Mouse (Mus musculus): Measurements from ENCODE around the gene C2cd4a. TPM values are rescaled to one million over a fixed set of nuclear protein-coding genes. Genes with fewer than 3 reads are reported as not detected.

The C2cd4a gene
- 0.42 and 0.61 TPM in 2 replicates for polyA plus RNA-seq (2014; fragmentation: Nextera tagmentation; extraction: Ambion mirVana)

- Histone ChIP-seq H3K4me1 (ENCODE audit: control insufficient read depth, insufficient read depth, low read length) (no peaks in the 10 kb centered on the region), H3K27ac (replicated peaks; ENCODE audit: low read depth, low read length) (no peak within 1 kb of the TSS), H3K27me3 (ENCODE audit: control insufficient read depth, insufficient read depth, low read length) (peaks cover 46% of the 10 kb centered on the region), H3K4me2 (ENCODE audit: low read length) (peak within 1 kb of the TSS; percentile 69), H3K9ac (replicated peaks; ENCODE audit: low read length) (peak within 1 kb of the TSS; percentile 43; the same call in 1 of the 2 replicates), H3K36me3 (ENCODE audit: control insufficient read depth, insufficient read depth, low read length) (no peaks in the 10 kb centered on the region), H3K9me3 (ENCODE audit: control insufficient read depth, low read length) (no peaks in the 10 kb centered on the region), H3K4me3 (replicated peaks; ENCODE audit: low read depth, low read length) (peak within 1 kb of the TSS; percentile 51)
- 3% methylated on average over 20 of the region's 20 CpGs for WGBS
- DNase-seq (peak; percentile 51), ATAC-seq (ENCODE audit: low FRiP score, low TSS enrichment) (no peak)
Observed at GRCm38 (mm10) chr9:67832046-67832605, at the start of gene C2cd4a. C2cd4a (minus strand) TSS chr9:67832330.

GRCm38 (mm10) chr9:67878197-67878769, 46.2 kb upstream of the C2cd4a start:
- Histone ChIP-seq H3K36me3 (ENCODE audit: control insufficient read depth, insufficient read depth, low read length) (peaks cover 16% of the 10 kb centered on the region; the same call in 1 of the 2 replicates), H3K27me3 (ENCODE audit: control insufficient read depth, insufficient read depth, low read length) (no peaks in the 10 kb centered on the region), H3K4me1 (ENCODE audit: control insufficient read depth, insufficient read depth, low read length) (no peaks in the 10 kb centered on the region), H3K9me3 (ENCODE audit: control insufficient read depth, low read length) (no peaks in the 10 kb centered on the region), H3K4me2 (ENCODE audit: low read length) (no peak overlapping the region), H3K4me3 (replicated peaks; ENCODE audit: low read depth, low read length) (no peak overlapping the region), H3K27ac (replicated peaks; ENCODE audit: low read depth, low read length) (no peak overlapping the region), H3K9ac (replicated peaks; ENCODE audit: low read length) (no peak overlapping the region)
- ATAC-seq (ENCODE audit: low FRiP score, low TSS enrichment), result no peak
- WGBS, result 93% methylated on average over 11 of the region's 11 CpGs
- DNase-seq, result no peak

GRCm38 (mm10) chr9:67877081-67877718, 45.1 kb upstream of the C2cd4a start:
- no peak for ATAC-seq (ENCODE audit: low FRiP score, low TSS enrichment)

GRCm38 (mm10) chr9:67875337-67875736, 43.2 kb upstream of the C2cd4a start:
- no peaks in the 10 kb centered on the region for H3K9me3 ChIP-seq (ENCODE audit: control insufficient read depth, low read length)
- no peaks in the 10 kb centered on the region for H3K4me1 ChIP-seq (ENCODE audit: control insufficient read depth, insufficient read depth, low read length)
- H3K4me3 ChIP-seq (replicated peaks; ENCODE audit: low read depth, low read length), result no peak overlapping the region
- H3K36me3 ChIP-seq (ENCODE audit: control insufficient read depth, insufficient read depth, low read length), result peaks cover 8% of the 10 kb centered on the region; the same call in 1 of the 2 replicates
- no peak overlapping the region for H3K4me2 ChIP-seq (ENCODE audit: low read length)
- no peak overlapping the region for H3K9ac ChIP-seq (replicated peaks; ENCODE audit: low read length)
- no peaks in the 10 kb centered on the region for H3K27me3 ChIP-seq (ENCODE audit: control insufficient read depth, insufficient read depth, low read length)
- DNase-seq (peak; percentile 58), ATAC-seq (ENCODE audit: low FRiP score, low TSS enrichment) (no peak)
- no peak overlapping the region for H3K27ac ChIP-seq (replicated peaks; ENCODE audit: low read depth, low read length)
- WGBS, result 51% methylated on average over 2 of the region's 2 CpGs

More at GRCm38 (mm10) chr9:67877081-67877718, 45.1 kb upstream of the C2cd4a start:
- Histone ChIP-seq H3K4me1 (ENCODE audit: control insufficient read depth, insufficient read depth, low read length) (no peaks in the 10 kb centered on the region), H3K27ac (replicated peaks; ENCODE audit: low read depth, low read length) (no peak overlapping the region), H3K4me3 (replicated peaks; ENCODE audit: low read depth, low read length) (no peak overlapping the region), H3K9ac (replicated peaks; ENCODE audit: low read length) (no peak overlapping the region), H3K36me3 (ENCODE audit: control insufficient read depth, insufficient read depth, low read length) (peaks cover 15% of the 10 kb centered on the region; the same call in 1 of the 2 replicates), H3K27me3 (ENCODE audit: control insufficient read depth, insufficient read depth, low read length) (no peaks in the 10 kb centered on the region), H3K9me3 (ENCODE audit: control insufficient read depth, low read length) (no peaks in the 10 kb centered on the region), H3K4me2 (ENCODE audit: low read length) (no peak overlapping the region)
- WGBS, result 89% methylated on average over 14 of the region's 14 CpGs
- no peak for DNase-seq

- H3K4me1 ChIP-seq (ENCODE audit: control insufficient read depth, insufficient read depth, low read length), result no peaks in the 10 kb centered on the region
- H3K4me2 ChIP-seq (ENCODE audit: low read length), result no peak overlapping the region
- no peak overlapping the region for H3K27ac ChIP-seq (replicated peaks; ENCODE audit: low read depth, low read length)
- no peak overlapping the region for H3K9ac ChIP-seq (replicated peaks; ENCODE audit: low read length)
- no peaks in the 10 kb centered on the region for H3K27me3 ChIP-seq (ENCODE audit: control insufficient read depth, insufficient read depth, low read length)
- peaks cover 8% of the 10 kb centered on the region; the same call in 1 of the 2 replicates for H3K36me3 ChIP-seq (ENCODE audit: control insufficient read depth, insufficient read depth, low read length)
- no peak for ATAC-seq (ENCODE audit: low FRiP score, low TSS enrichment)
- 73% methylated on average over 7 of the region's 7 CpGs for WGBS
- H3K9me3 ChIP-seq (ENCODE audit: control insufficient read depth, low read length), result no peaks in the 10 kb centered on the region
- no peak overlapping the region for H3K4me3 ChIP-seq (replicated peaks; ENCODE audit: low read depth, low read length)
- no peak for DNase-seq
Observed at GRCm38 (mm10) chr9:67874522-67875222, 42.5 kb upstream of the C2cd4a start.

- H3K9ac ChIP-seq (replicated peaks; ENCODE audit: low read length), result no peak overlapping the region
- H3K4me2 ChIP-seq (ENCODE audit: low read length), result no peak overlapping the region
- no peaks in the 10 kb centered on the region for H3K4me1 ChIP-seq (ENCODE audit: control insufficient read depth, insufficient read depth, low read length)
- H3K4me3 ChIP-seq (replicated peaks; ENCODE audit: low read depth, low read length), result no peak overlapping the region
- no peak overlapping the region for H3K27ac ChIP-seq (replicated peaks; ENCODE audit: low read depth, low read length)
- H3K27me3 ChIP-seq (ENCODE audit: control insufficient read depth, insufficient read depth, low read length), result no peaks in the 10 kb centered on the region
- ATAC-seq (ENCODE audit: low FRiP score, low TSS enrichment) (no peak), DNase-seq (no peak)
- WGBS, result 93% methylated on average over 16 of the region's 16 CpGs
- H3K9me3 ChIP-seq (ENCODE audit: control insufficient read depth, low read length), result no peaks in the 10 kb centered on the region
- no peaks in the 10 kb centered on the region for H3K36me3 ChIP-seq (ENCODE audit: control insufficient read depth, insufficient read depth, low read length)
Observed at GRCm38 (mm10) chr9:67869691-67870450, 37.7 kb upstream of the C2cd4a start.

GRCm38 (mm10) chr9:67867411-67867810, 35.3 kb upstream of the C2cd4a start:
- Histone ChIP-seq H3K4me1 (ENCODE audit: control insufficient read depth, insufficient read depth, low read length) (no peaks in the 10 kb centered on the region), H3K4me2 (ENCODE audit: low read length) (no peak overlapping the region), H3K9me3 (ENCODE audit: control insufficient read depth, low read length) (no peaks in the 10 kb centered on the region), H3K9ac (replicated peaks; ENCODE audit: low read length) (no peak overlapping the region), H3K27me3 (ENCODE audit: control insufficient read depth, insufficient read depth, low read length) (no peaks in the 10 kb centered on the region), H3K27ac (replicated peaks; ENCODE audit: low read depth, low read length) (no peak overlapping the region), H3K36me3 (ENCODE audit: control insufficient read depth, insufficient read depth, low read length) (no peaks in the 10 kb centered on the region), H3K4me3 (replicated peaks; ENCODE audit: low read depth, low read length) (no peak overlapping the region)
- 81% methylated on average over 6 of the region's 6 CpGs for WGBS
- ATAC-seq (ENCODE audit: low FRiP score, low TSS enrichment) (no peak), DNase-seq (no peak)

- 0 out of 2 replicates have a peak, but pooled peaks cover 2% of the 10 kb centered on the region for H3K36me3 ChIP-seq (ENCODE audit: control insufficient read depth, insufficient read depth, low read length)
- WGBS, result 80% methylated on average over 7 of the region's 7 CpGs
Observed at GRCm38 (mm10) chr9:67865411-67865810, 33.3 kb upstream of the C2cd4a start.

More at GRCm38 (mm10) chr9:67865411-67865810, 33.3 kb upstream of the C2cd4a start:
- no peak overlapping the region for H3K4me3 ChIP-seq (replicated peaks; ENCODE audit: low read depth, low read length)
- ATAC-seq (ENCODE audit: low FRiP score, low TSS enrichment) (no peak), DNase-seq (no peak)
- H3K27me3 ChIP-seq (ENCODE audit: control insufficient read depth, insufficient read depth, low read length), result no peaks in the 10 kb centered on the region
- no peaks in the 10 kb centered on the region for H3K9me3 ChIP-seq (ENCODE audit: control insufficient read depth, low read length)
- no peak overlapping the region for H3K9ac ChIP-seq (replicated peaks; ENCODE audit: low read length)
- H3K27ac ChIP-seq (replicated peaks; ENCODE audit: low read depth, low read length), result no peak overlapping the region
- H3K4me2 ChIP-seq (ENCODE audit: low read length), result no peak overlapping the region
- H3K4me1 ChIP-seq (ENCODE audit: control insufficient read depth, insufficient read depth, low read length), result no peaks in the 10 kb centered on the region
